Mouse (Mus musculus) liver, embryonic 11.5 days (tissue): ENCODE measurements around the gene Wscd2. TPM values are rescaled to one million over a fixed set of nuclear protein-coding genes. Genes with fewer than 3 reads are reported as not detected.

Experiments used
- ATAC-seq: fragments of 200-750 bp; cut with Nextera tagmentation; replicated peaks from 2 replicates; pipeline ENCODE4 v1.8.0; 2017; ENCODE audit warnings: moderate number of reproducible peaks, mild to moderate bottlenecking, moderate TSS enrichment, moderate library complexity; ENCODE audit not compliant: low FRiP score
- DNase-seq: peaks from one replicate; pipeline ENCODE4 v3.0.0-alpha.2; 2017; ENCODE audit warnings: low spot score
- H3K27ac ChIP-seq: fragments of 300-500 bp; sonication (generic); 2 replicates; pipeline ENCODE4 v1.5.1; 2014; ENCODE audit warnings: mild to moderate bottlenecking, low read depth, low read length, control low read depth
- H3K27me3 ChIP-seq: fragments of 300-500 bp; sonication (generic); replicated peaks from 2 replicates; pipeline ENCODE4 v1.6.1; 2014; ENCODE audit warnings: low read length, mixed read lengths; ENCODE audit not compliant: control insufficient read depth, insufficient read depth
- H3K36me3 ChIP-seq: fragments of 300-500 bp; sonication (generic); 2 replicates; pipeline ENCODE4 v1.6.1; 2014; ENCODE audit warnings: mild to moderate bottlenecking, low read length, moderate library complexity, mixed read lengths; ENCODE audit not compliant: control insufficient read depth, insufficient read depth
- H3K4me1 ChIP-seq: fragments of 300-500 bp; sonication (generic); replicated peaks from 2 replicates; pipeline ENCODE4 v1.6.1; 2014; ENCODE audit warnings: low read length, mixed read lengths; ENCODE audit not compliant: control insufficient read depth, insufficient read depth
- H3K4me2 ChIP-seq: fragments of 300-500 bp; sonication (generic); 2 replicates; pipeline ENCODE4 v1.6.1; 2014; ENCODE audit warnings: mild to moderate bottlenecking, control low read depth, moderate library complexity
- H3K4me3 ChIP-seq: fragments of 300-500 bp; sonication (generic); 2 replicates; pipeline ENCODE4 v1.5.1; 2014; ENCODE audit warnings: low read depth, low read length, control low read depth
- H3K9ac ChIP-seq: fragments of 300-500 bp; sonication (generic); 2 replicates; pipeline ENCODE4 v1.6.1; 2014; ENCODE audit warnings: low read depth, low read length, control low read depth
- H3K9me3 ChIP-seq: fragments of 300-500 bp; sonication (generic); 2 replicates; pipeline ENCODE4 v1.6.1; 2016; ENCODE audit warnings: low read length, inconsistent platforms, mixed read lengths; ENCODE audit not compliant: control insufficient read depth
- WGBS: fragments of 180-500 bp; shearing (Covaris S2); extraction: QIAGEN DNeasy Blood & Tissue Kit; methylation state at CpG from one replicate; pipeline ENCODE4 v1.1.7; 2014; 5-methylcytosine and 5-hydroxymethylcytosine counted together
- polyA plus RNA-seq: library from polyadenylated mRNA; unstranded; fragments of >200 nt; fragmentation: Nextera tagmentation; extraction: Ambion mirVana; gene quantifications from 2 replicates; pipeline ENCODE4 v1.2.1, GENCODE M21; 2014

The Wscd2 gene
- polyA plus RNA-seq, 1 experiment from 2014 or later, result 0.45 TPM

- Histone ChIP-seq H3K27me3 (peaks cover 39% of the 10 kb centered on the region), H3K4me3 (peak overlapping the region; percentile 29), H3K9me3 (no peaks in the 10 kb centered on the region), H3K27ac (no peak overlapping the region), H3K4me2 (peak overlapping the region; percentile 60), H3K36me3 (no peaks in the 10 kb centered on the region), H3K4me1 (no peaks in the 10 kb centered on the region; the same call in 1 of the 2 replicates), H3K9ac (no peak overlapping the region)
- ATAC-seq, result no peak; the same call in 1 of the 2 replicates
- peak; percentile 49 for DNase-seq
- 5% methylated on average over 59 of the region's 63 CpGs for WGBS
These were observed 531 bp downstream of the Wscd2 start for GRCm38 (mm10) chr5:113490467-113491260.

- Histone ChIP-seq H3K4me3 (no peak overlapping the region), H3K9ac (no peak overlapping the region), H3K9me3 (no peaks in the 10 kb centered on the region), H3K27ac (no peak overlapping the region), H3K4me1 (no peaks in the 10 kb centered on the region; the same call in 1 of the 2 replicates), H3K4me2 (no peak overlapping the region; the same call in 1 of the 2 replicates), H3K36me3 (no peaks in the 10 kb centered on the region), H3K27me3 (peaks cover 39% of the 10 kb centered on the region)
- 58% methylated on average over 4 of the region's 4 CpGs for WGBS
- DNase-seq (no peak), ATAC-seq (no peak)
These were observed 1.4 kb downstream of the Wscd2 start for GRCm38 (mm10) chr5:113491552-113491951.

GRCm38 (mm10) chr5:113491988-113492387 is 1.9 kb downstream of the Wscd2 start:
- 69% methylated on average over 3 of the region's 3 CpGs for WGBS
- H3K4me3 ChIP-seq, result no peak overlapping the region
- no peak overlapping the region for H3K4me2 ChIP-seq
- DNase-seq (no peak), ATAC-seq (no peak)
- peaks cover 39% of the 10 kb centered on the region for H3K27me3 ChIP-seq
- H3K9me3 ChIP-seq, result no peaks in the 10 kb centered on the region
- H3K27ac ChIP-seq, result no peak overlapping the region
- H3K4me1 ChIP-seq, result no peaks in the 10 kb centered on the region; the same call in 1 of the 2 replicates
- no peaks in the 10 kb centered on the region for H3K36me3 ChIP-seq
- H3K9ac ChIP-seq, result no peak overlapping the region

GRCm38 (mm10) chr5:113492417-113493035 is 2.4 kb downstream of the Wscd2 start:
- Histone ChIP-seq H3K4me1 (no peaks in the 10 kb centered on the region; the same call in 1 of the 2 replicates), H3K27ac (no peak overlapping the region), H3K4me3 (no peak overlapping the region), H3K27me3 (peaks cover 39% of the 10 kb centered on the region), H3K4me2 (no peak overlapping the region), H3K9me3 (no peaks in the 10 kb centered on the region), H3K9ac (no peak overlapping the region), H3K36me3 (no peaks in the 10 kb centered on the region)
- no peak for DNase-seq
- no peak for ATAC-seq
- 32% methylated on average over 7 of the region's 7 CpGs for WGBS

GRCm38 (mm10) chr5:113493997-113494396 is 3.9 kb downstream of the Wscd2 start:
- DNase-seq, result no peak

GRCm38 (mm10) chr5:113496926-113497325 is 6.8 kb downstream of the Wscd2 start:
- peaks cover 9% of the 10 kb centered on the region for H3K27me3 ChIP-seq
- no peak for ATAC-seq
- no peak for DNase-seq
- H3K27ac ChIP-seq, result no peak overlapping the region
- H3K9ac ChIP-seq, result no peak overlapping the region
- no peaks in the 10 kb centered on the region for H3K36me3 ChIP-seq
- H3K4me2 ChIP-seq, result no peak overlapping the region
- no peak overlapping the region for H3K4me3 ChIP-seq
- no peaks in the 10 kb centered on the region for H3K9me3 ChIP-seq
- no peaks in the 10 kb centered on the region for H3K4me1 ChIP-seq
- 62% methylated on average over 3 of the region's 3 CpGs for WGBS

More at GRCm38 (mm10) chr5:113493997-113494396, 3.9 kb downstream of the Wscd2 start:
- no peak for ATAC-seq
- Histone ChIP-seq H3K4me2 (no peak overlapping the region), H3K27me3 (peaks cover 38% of the 10 kb centered on the region), H3K4me3 (no peak overlapping the region), H3K9ac (no peak overlapping the region), H3K36me3 (no peaks in the 10 kb centered on the region), H3K27ac (no peak overlapping the region), H3K4me1 (no peaks in the 10 kb centered on the region; the same call in 1 of the 2 replicates), H3K9me3 (no peaks in the 10 kb centered on the region)
- 61% methylated on average over 8 of the region's 8 CpGs for WGBS

GRCm38 (mm10) chr5:113499421-113499820 is 9.3 kb downstream of the Wscd2 start:
- Histone ChIP-seq H3K4me3 (no peak overlapping the region), H3K27ac (no peak overlapping the region), H3K4me1 (no peaks in the 10 kb centered on the region), H3K9me3 (no peaks in the 10 kb centered on the region), H3K36me3 (no peaks in the 10 kb centered on the region), H3K27me3 (no peaks in the 10 kb centered on the region), H3K9ac (no peak overlapping the region), H3K4me2 (no peak overlapping the region)
- no peak for ATAC-seq
- DNase-seq, result no peak
- 83% methylated on average over 11 of the region's 11 CpGs for WGBS

GRCm38 (mm10) chr5:113503276-113503675 is 13.1 kb downstream of the Wscd2 start:
- H3K27ac ChIP-seq, result no peak overlapping the region
- no peaks in the 10 kb centered on the region for H3K36me3 ChIP-seq
- H3K9ac ChIP-seq, result no peak overlapping the region
- H3K27me3 ChIP-seq, result no peaks in the 10 kb centered on the region
- WGBS, result 17% methylated on average over 10 of the region's 10 CpGs
- H3K4me1 ChIP-seq, result no peaks in the 10 kb centered on the region
- DNase-seq (no peak), ATAC-seq (no peak)
- H3K4me2 ChIP-seq, result no peak overlapping the region
- no peak overlapping the region for H3K4me3 ChIP-seq
- no peaks in the 10 kb centered on the region for H3K9me3 ChIP-seq
